Mouse (Mus musculus): Measurements from ENCODE around the gene Rin2. TPM values are rescaled to one million over a fixed set of nuclear protein-coding genes. Genes with fewer than 3 reads are reported as not detected.
A peak's percentile ranks its signal among the peaks of the same experiment; 100 is the strongest.

The Rin2 gene
- polyA plus RNA-seq, 1 experiment from 2014 or later: 31.3 TPM

GRCm38 (mm10) chr2:145670131-145670530, 4.9 kb upstream of the Rin2 start:
- no peaks in the 10 kb centered on the region for H3K36me3 ChIP-seq
- H3K9me3 ChIP-seq: no peaks in the 10 kb centered on the region
- H3K27me3 ChIP-seq: no peaks in the 10 kb centered on the region
- no peak overlapping the region for H3K27ac ChIP-seq
- peaks cover 10% of the 10 kb centered on the region for H3K4me1 ChIP-seq
- no peak overlapping the region for H3K4me3 ChIP-seq
- 89% methylated on average over 4 of the region's 4 CpGs for WGBS
- no peak for ATAC-seq (ENCODE audit: insufficient number of reproducible peaks, insufficient read depth, low FRiP score, low TSS enrichment)
- H3K4me2 ChIP-seq (replicated peaks): no peak overlapping the region
- no peak overlapping the region for H3K9ac ChIP-seq

- peak; percentile 32 for ATAC-seq (ENCODE audit: insufficient number of reproducible peaks, insufficient read depth, low FRiP score, low TSS enrichment)
- 4% methylated on average over 23 of the region's 23 CpGs for WGBS
- peak overlapping the region; percentile 81 for H3K27ac ChIP-seq
- H3K4me3 ChIP-seq: peak overlapping the region; percentile 66
- peak overlapping the region; percentile 72 for H3K9ac ChIP-seq
- peaks cover 26% of the 10 kb centered on the region for H3K4me1 ChIP-seq
- no peaks in the 10 kb centered on the region for H3K27me3 ChIP-seq
- no peaks in the 10 kb centered on the region for H3K36me3 ChIP-seq
- H3K9me3 ChIP-seq: 0 out of 2 replicates have a peak, but pooled peaks cover 3% of the 10 kb centered on the region
- peak overlapping the region; percentile 88 for H3K4me2 ChIP-seq (replicated peaks)
These were observed 396 bp upstream of the Rin2 start for GRCm38 (mm10) chr2:145674496-145675141.

GRCm38 (mm10) chr2:145675756-145676543, 935 bp downstream of the Rin2 start:
- Histone ChIP-seq H3K4me2 (replicated peaks) (peak overlapping the region; percentile 88), H3K9me3 (0 out of 2 replicates have a peak, but pooled peaks cover 3% of the 10 kb centered on the region), H3K27ac (peak overlapping the region; percentile 81), H3K9ac (peak overlapping the region; percentile 72), H3K27me3 (no peaks in the 10 kb centered on the region), H3K36me3 (no peaks in the 10 kb centered on the region), H3K4me1 (peaks cover 32% of the 10 kb centered on the region), H3K4me3 (peak overlapping the region; percentile 66)
- peak; percentile 36 for ATAC-seq (ENCODE audit: insufficient number of reproducible peaks, insufficient read depth, low FRiP score, low TSS enrichment)
- 5% methylated on average over 27 of the region's 27 CpGs for WGBS

DNA sequence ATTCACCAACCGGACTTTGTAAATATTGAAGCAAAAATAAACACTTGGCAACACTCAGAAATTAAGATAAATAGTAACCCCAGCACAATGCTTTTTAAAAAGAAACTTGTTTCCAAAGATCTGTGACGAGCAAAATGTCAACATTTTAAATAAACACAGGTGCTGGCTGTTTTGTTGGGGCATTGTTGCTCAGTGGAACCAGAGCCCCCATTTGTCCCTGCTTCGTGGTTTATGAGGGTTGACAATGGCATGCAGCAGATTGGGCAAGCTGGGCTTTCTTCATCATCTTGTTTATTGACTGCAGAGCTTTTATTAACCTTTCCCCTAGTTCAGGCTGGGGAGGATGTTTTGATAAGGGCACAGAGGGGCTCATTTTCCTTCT, 1.5 kb downstream of the Rin2 start:
- Histone ChIP-seq H3K4me3 (peak overlapping the region; percentile 66; the same call in 1 of the 2 replicates), H3K9me3 (0 out of 2 replicates have a peak, but pooled peaks cover 3% of the 10 kb centered on the region), H3K36me3 (no peaks in the 10 kb centered on the region), H3K4me1 (peaks cover 32% of the 10 kb centered on the region), H3K27ac (no peak overlapping the region), H3K9ac (no peak overlapping the region), H3K27me3 (no peaks in the 10 kb centered on the region), H3K4me2 (replicated peaks) (peak overlapping the region; percentile 88)
- WGBS: 46% methylated on average over 3 of the region's 3 CpGs
- ATAC-seq (ENCODE audit: insufficient number of reproducible peaks, insufficient read depth, low FRiP score, low TSS enrichment): no peak

- Histone ChIP-seq H3K27ac (no peak overlapping the region), H3K9me3 (0 out of 2 replicates have a peak, but pooled peaks cover 3% of the 10 kb centered on the region), H3K4me3 (0 out of 2 replicates have a peak overlapping the region, but pooled peaks have one; percentile 66), H3K9ac (no peak overlapping the region), H3K4me2 (replicated peaks) (no peak overlapping the region; the same call in 1 of the 2 replicates), H3K4me1 (peaks cover 32% of the 10 kb centered on the region), H3K27me3 (no peaks in the 10 kb centered on the region), H3K36me3 (no peaks in the 10 kb centered on the region)
- WGBS: 65% methylated on average over 2 of the region's 2 CpGs
- no peak for ATAC-seq (ENCODE audit: insufficient number of reproducible peaks, insufficient read depth, low FRiP score, low TSS enrichment)
These were observed 1.9 kb downstream of the Rin2 start for GRCm38 (mm10) chr2:145676936-145677335.

DNA sequence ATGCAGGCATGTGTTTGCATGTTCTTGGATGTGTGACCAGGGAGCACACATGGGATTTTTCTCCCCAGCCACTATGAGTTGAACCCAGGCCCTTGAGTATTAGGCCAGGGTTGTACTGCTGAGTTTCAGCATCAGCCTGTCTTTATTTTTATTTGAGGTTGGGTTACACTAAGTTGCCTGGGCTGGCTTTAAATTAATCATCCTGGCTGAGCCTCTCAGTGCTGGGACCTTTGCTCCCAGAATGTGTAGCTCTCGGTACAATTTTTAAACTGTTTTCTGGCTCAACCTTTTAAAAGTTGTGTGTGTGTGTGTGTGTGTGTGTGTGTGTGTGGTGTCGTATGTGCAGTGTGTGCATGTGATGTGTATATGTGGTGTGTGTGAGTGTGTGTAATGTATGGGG, 5.1 kb downstream of the Rin2 start:
- H3K9me3 ChIP-seq: 0 out of 2 replicates have a peak, but pooled peaks cover 3% of the 10 kb centered on the region
- no peaks in the 10 kb centered on the region for H3K36me3 ChIP-seq
- 79% methylated on average over 2 of the region's 2 CpGs for WGBS
- no peaks in the 10 kb centered on the region for H3K27me3 ChIP-seq
- ATAC-seq (ENCODE audit: insufficient number of reproducible peaks, insufficient read depth, low FRiP score, low TSS enrichment): no peak
- no peak overlapping the region for H3K4me2 ChIP-seq (replicated peaks)
- H3K9ac ChIP-seq: no peak overlapping the region
- H3K4me1 ChIP-seq: peaks cover 26% of the 10 kb centered on the region
- no peak overlapping the region for H3K27ac ChIP-seq
- no peak overlapping the region for H3K4me3 ChIP-seq

DNA sequence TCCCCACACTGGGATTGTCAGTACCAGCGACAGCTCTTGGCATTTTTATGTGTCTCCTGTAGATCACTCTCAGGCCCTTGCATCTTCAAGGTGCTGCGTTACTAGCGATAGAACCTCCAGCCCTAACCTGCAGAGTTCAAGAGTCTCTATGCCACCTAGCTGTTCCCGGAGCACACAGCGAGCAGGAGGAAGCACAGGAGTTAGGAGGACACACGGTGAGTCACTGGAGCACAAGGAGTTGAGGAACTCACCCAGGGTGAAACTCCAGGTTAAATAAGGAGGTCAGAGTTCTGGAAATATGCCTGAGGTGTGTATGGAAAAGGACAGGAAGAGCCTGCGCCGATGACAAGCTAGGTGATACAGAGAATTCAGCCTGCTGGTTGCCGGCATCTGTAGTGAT, 5.7 kb downstream of the Rin2 start:
- 0 out of 2 replicates have a peak, but pooled peaks cover 3% of the 10 kb centered on the region for H3K9me3 ChIP-seq
- H3K4me3 ChIP-seq: no peak overlapping the region
- no peak overlapping the region for H3K27ac ChIP-seq
- no peak overlapping the region for H3K4me2 ChIP-seq (replicated peaks)
- no peaks in the 10 kb centered on the region for H3K27me3 ChIP-seq
- ATAC-seq (ENCODE audit: insufficient number of reproducible peaks, insufficient read depth, low FRiP score, low TSS enrichment): no peak
- WGBS: 80% methylated on average over 9 of the region's 9 CpGs
- H3K9ac ChIP-seq: no peak overlapping the region
- no peaks in the 10 kb centered on the region for H3K36me3 ChIP-seq
- peaks cover 24% of the 10 kb centered on the region for H3K4me1 ChIP-seq

- H3K36me3 ChIP-seq: no peaks in the 10 kb centered on the region
- peaks cover 17% of the 10 kb centered on the region; the same call in 1 of the 2 replicates for H3K4me1 ChIP-seq
- ATAC-seq (ENCODE audit: insufficient number of reproducible peaks, insufficient read depth, low FRiP score, low TSS enrichment): no peak
- no peak overlapping the region for H3K27ac ChIP-seq
- no peak overlapping the region for H3K4me2 ChIP-seq (replicated peaks)
- H3K9me3 ChIP-seq: 0 out of 2 replicates have a peak, but pooled peaks cover 3% of the 10 kb centered on the region
- H3K27me3 ChIP-seq: no peaks in the 10 kb centered on the region
- WGBS: 77% methylated on average over 4 of the region's 4 CpGs
- H3K9ac ChIP-seq: no peak overlapping the region
- H3K4me3 ChIP-seq: no peak overlapping the region
These were observed 6.6 kb downstream of the Rin2 start for GRCm38 (mm10) chr2:145681626-145682025.

DNA sequence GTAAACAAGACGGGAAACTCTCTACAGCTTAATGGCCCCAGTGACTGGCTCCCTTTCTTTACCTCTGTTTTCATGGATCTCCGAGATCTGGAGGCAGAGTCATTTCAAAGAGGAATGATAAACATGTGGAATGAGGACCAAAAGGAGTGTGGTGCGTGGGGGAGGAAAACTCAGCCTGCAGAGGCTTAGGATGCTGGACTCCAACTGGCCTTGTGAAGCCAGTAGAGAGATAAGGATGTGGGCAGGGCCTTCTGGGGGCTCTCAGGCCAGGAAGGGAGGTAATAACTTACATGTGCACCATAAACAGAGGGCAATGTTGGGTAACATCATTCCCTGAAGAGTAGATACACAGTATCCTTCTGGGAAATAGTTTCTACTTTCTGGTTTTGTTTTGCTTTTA, 7.9 kb downstream of the Rin2 start:
- Histone ChIP-seq H3K9ac (no peak overlapping the region), H3K9me3 (no peaks in the 10 kb centered on the region), H3K36me3 (no peaks in the 10 kb centered on the region), H3K27ac (no peak overlapping the region), H3K4me1 (peaks cover 15% of the 10 kb centered on the region; the same call in 1 of the 2 replicates), H3K4me3 (no peak overlapping the region), H3K27me3 (no peaks in the 10 kb centered on the region), H3K4me2 (replicated peaks) (no peak overlapping the region)
- WGBS: 50% methylated on average over 3 of the region's 3 CpGs
- ATAC-seq (ENCODE audit: insufficient number of reproducible peaks, insufficient read depth, low FRiP score, low TSS enrichment): no peak

DNA sequence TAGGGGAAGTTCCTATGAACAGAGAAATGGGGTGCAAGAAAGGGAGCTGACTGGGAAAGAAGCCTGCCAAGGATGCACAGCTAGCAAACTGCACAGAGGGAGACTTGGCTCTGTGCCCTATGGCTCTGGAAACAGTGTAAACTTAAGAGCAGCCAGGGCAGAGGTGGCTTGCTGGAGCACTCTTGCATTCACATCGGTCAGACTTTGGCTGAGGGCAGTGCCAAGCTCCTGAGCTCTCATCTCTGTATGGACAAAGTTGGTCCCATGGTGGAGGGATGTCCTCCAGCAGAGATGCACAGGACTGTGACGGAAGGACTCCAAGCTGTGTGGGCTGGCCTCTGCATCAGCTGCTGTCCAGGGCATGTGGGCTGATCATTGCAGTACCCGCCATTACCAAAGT, 8.5 kb downstream of the Rin2 start:
- WGBS: 83% methylated on average over 3 of the region's 3 CpGs
- no peak overlapping the region for H3K27ac ChIP-seq
- no peak for ATAC-seq (ENCODE audit: insufficient number of reproducible peaks, insufficient read depth, low FRiP score, low TSS enrichment)

DNA sequence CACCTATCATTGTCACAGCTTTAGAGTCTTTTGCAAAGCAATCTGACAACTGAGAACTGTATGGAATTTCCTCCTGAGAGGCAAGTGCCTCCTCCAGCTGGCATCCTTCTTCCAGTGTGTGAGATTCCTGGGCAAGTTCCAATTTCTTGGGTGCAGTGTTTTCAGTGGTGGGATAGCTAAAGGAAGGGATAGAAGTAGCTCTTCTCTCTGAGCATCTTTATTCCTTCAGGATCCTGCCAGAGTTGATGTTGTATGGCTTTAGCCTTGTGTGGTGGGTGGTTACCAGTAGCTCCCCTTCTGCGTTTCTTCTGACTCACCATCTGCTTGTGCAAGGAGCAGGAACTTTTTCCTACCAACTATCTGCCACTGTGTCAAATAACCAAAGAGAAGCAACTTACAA, 9.1 kb downstream of the Rin2 start:
- Histone ChIP-seq H3K27me3 (no peaks in the 10 kb centered on the region), H3K9me3 (no peaks in the 10 kb centered on the region), H3K4me3 (no peak overlapping the region), H3K27ac (no peak overlapping the region), H3K9ac (no peak overlapping the region), H3K36me3 (no peaks in the 10 kb centered on the region), H3K4me2 (replicated peaks) (no peak overlapping the region), H3K4me1 (peaks cover 10% of the 10 kb centered on the region; the same call in 1 of the 2 replicates)
- 88% methylated on average over 1 of the region's 1 CpGs for WGBS
- ATAC-seq (ENCODE audit: insufficient number of reproducible peaks, insufficient read depth, low FRiP score, low TSS enrichment): no peak

More for the DNA sequence above, 8.5 kb downstream of the Rin2 start:
- H3K9me3 ChIP-seq: no peaks in the 10 kb centered on the region
- peaks cover 15% of the 10 kb centered on the region; the same call in 1 of the 2 replicates for H3K4me1 ChIP-seq
- H3K36me3 ChIP-seq: no peaks in the 10 kb centered on the region
- no peak overlapping the region for H3K9ac ChIP-seq
- no peak overlapping the region for H3K4me3 ChIP-seq
- no peaks in the 10 kb centered on the region for H3K27me3 ChIP-seq
- no peak overlapping the region for H3K4me2 ChIP-seq (replicated peaks)

- no peaks in the 10 kb centered on the region for H3K27me3 ChIP-seq
- no peak overlapping the region for H3K9ac ChIP-seq
- 84% methylated on average over 8 of the region's 8 CpGs for WGBS
These were observed 9.9 kb downstream of the Rin2 start for GRCm38 (mm10) chr2:145684891-145685290.

More at GRCm38 (mm10) chr2:145684891-145685290, 9.9 kb downstream of the Rin2 start:
- Histone ChIP-seq H3K9me3 (no peaks in the 10 kb centered on the region), H3K4me2 (replicated peaks) (no peak overlapping the region), H3K36me3 (no peaks in the 10 kb centered on the region), H3K4me3 (no peak overlapping the region), H3K27ac (no peak overlapping the region), H3K4me1 (peaks cover 9% of the 10 kb centered on the region; the same call in 1 of the 2 replicates)
- ATAC-seq (ENCODE audit: insufficient number of reproducible peaks, insufficient read depth, low FRiP score, low TSS enrichment): no peak
